Mouse (Mus musculus): ENCODE results near the gene Ubash3b. TPM values are rescaled to one million over a fixed set of nuclear protein-coding genes. Genes with fewer than 3 reads are reported as not detected.

Ubash3b gene
- polyA plus RNA-seq, 1 experiment from 2014 or later, result 8.3 TPM

DNA sequence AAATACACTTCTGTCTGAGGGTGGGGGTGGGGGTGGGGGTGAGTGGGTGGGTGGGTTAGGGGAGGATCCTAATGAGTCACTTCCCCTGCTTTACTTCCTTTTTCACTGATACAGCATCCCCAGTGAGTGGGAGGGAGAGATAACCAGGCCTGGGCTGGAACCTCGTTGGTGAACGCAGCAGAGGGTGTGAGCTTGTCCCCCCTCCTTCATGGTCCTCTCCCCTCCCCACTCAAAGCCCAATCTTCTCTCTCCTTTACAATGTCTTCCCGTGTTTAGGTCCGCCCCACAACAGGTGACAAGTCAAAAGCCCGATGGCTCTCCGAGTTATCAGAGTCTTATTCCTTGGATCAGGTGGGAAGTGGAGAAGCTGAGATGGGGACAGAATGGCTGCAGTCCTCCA, 88.7 kb downstream of the Ubash3b start:
- WGBS, result 83% methylated on average over 6 of the region's 6 CpGs
- Histone ChIP-seq H3K4me3 (ENCODE audit: low read depth, low read length) (no peak overlapping the region), H3K9me3 (ENCODE audit: control insufficient read depth, low read length) (no peaks in the 10 kb centered on the region), H3K36me3 (ENCODE audit: control insufficient read depth, insufficient read depth, low read length) (no peaks in the 10 kb centered on the region), H3K27ac (ENCODE audit: low read depth, low read length) (no peak overlapping the region), H3K9ac (ENCODE audit: low read length) (no peak overlapping the region), H3K4me2 (ENCODE audit: low read depth, low read length, severe bottlenecking) (no peak overlapping the region), H3K27me3 (ENCODE audit: control insufficient read depth, insufficient read depth, low read length) (no peaks in the 10 kb centered on the region), H3K4me1 (replicated peaks; ENCODE audit: control insufficient read depth, insufficient read depth, low read length) (peaks cover 7% of the 10 kb centered on the region; the same call in 1 of the 2 replicates)
- DNase-seq (ENCODE audit: low spot score), result no peak
- ATAC-seq (replicated peaks; ENCODE audit: low FRiP score), result no peak

DNA sequence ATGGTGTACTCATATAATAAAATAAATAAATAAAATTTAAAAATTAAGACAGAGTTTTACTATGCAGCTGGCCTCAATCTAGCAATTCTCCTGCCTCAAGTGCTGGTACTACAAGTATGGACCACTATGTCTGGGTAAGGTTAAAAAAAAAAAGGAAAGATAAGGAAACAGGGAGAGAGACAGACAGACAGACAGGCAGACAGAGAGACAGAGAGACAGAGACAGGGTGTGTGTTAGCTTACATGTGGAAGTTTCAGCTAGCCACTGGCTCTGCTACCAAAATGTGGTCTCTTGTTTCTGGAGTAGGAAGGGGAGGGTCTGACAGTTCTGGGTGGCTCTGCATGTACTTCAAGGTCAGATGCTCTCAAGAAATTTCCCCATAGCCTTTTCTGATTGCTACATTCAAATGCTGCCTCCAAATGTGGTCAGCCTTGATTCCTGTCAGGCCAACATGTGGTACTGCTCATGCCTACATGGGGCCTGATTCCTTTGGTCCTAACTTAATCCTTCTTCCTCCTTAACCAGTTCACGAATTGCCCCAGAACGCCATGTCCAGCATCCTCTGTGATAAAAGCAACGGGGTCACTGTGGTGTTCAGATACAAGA, 89.5 kb downstream of the Ubash3b start:
- ATAC-seq (replicated peaks; ENCODE audit: low FRiP score) (no peak), DNase-seq (ENCODE audit: low spot score) (no peak)
- Histone ChIP-seq H3K27me3 (ENCODE audit: control insufficient read depth, insufficient read depth, low read length) (no peaks in the 10 kb centered on the region), H3K27ac (ENCODE audit: low read depth, low read length) (no peak overlapping the region), H3K36me3 (ENCODE audit: control insufficient read depth, insufficient read depth, low read length) (no peaks in the 10 kb centered on the region), H3K9me3 (ENCODE audit: control insufficient read depth, low read length) (no peaks in the 10 kb centered on the region), H3K9ac (ENCODE audit: low read length) (no peak overlapping the region), H3K4me2 (ENCODE audit: low read depth, low read length, severe bottlenecking) (no peak overlapping the region), H3K4me1 (replicated peaks; ENCODE audit: control insufficient read depth, insufficient read depth, low read length) (peaks cover 7% of the 10 kb centered on the region; the same call in 1 of the 2 replicates), H3K4me3 (ENCODE audit: low read depth, low read length) (no peak overlapping the region)
- WGBS, result 68% methylated on average over 3 of the region's 3 CpGs

GRCm38 (mm10) chr9:41070761-41071181, 90.7 kb downstream of the Ubash3b start:
- Histone ChIP-seq H3K4me1 (replicated peaks; ENCODE audit: control insufficient read depth, insufficient read depth, low read length) (peaks cover under 1% of the 10 kb centered on the region; the same call in 1 of the 2 replicates), H3K36me3 (ENCODE audit: control insufficient read depth, insufficient read depth, low read length) (no peaks in the 10 kb centered on the region), H3K27ac (ENCODE audit: low read depth, low read length) (no peak overlapping the region), H3K27me3 (ENCODE audit: control insufficient read depth, insufficient read depth, low read length) (no peaks in the 10 kb centered on the region), H3K9me3 (ENCODE audit: control insufficient read depth, low read length) (no peaks in the 10 kb centered on the region), H3K4me2 (ENCODE audit: low read depth, low read length, severe bottlenecking) (no peak overlapping the region), H3K9ac (ENCODE audit: low read length) (no peak overlapping the region), H3K4me3 (ENCODE audit: low read depth, low read length) (no peak overlapping the region)
- DNase-seq (ENCODE audit: low spot score) (no peak), ATAC-seq (replicated peaks; ENCODE audit: low FRiP score) (no peak)
- 69% methylated on average over 5 of the region's 5 CpGs for WGBS

DNA sequence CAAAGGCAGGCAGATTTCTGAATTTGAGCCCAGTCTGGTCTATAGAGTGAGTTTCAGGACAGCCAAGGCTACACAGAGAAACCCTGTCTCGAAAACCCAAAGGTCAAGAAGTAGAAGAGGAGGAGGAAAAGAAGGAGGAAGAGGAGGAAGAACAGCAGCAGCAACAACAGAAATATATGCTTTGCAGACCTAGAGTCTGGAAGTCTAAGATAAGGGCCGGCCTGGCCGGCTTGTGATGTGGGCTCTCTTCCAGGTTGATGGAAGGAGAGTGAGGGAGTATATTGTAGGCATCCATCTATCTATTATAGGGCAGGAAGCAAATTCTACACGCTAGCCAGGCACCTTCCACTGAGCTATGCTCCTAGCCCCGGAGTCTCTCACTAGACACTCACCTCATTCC, 92.0 kb downstream of the Ubash3b start:
- WGBS, result 90% methylated on average over 5 of the region's 5 CpGs
- ATAC-seq (replicated peaks; ENCODE audit: low FRiP score), result no peak
- Histone ChIP-seq H3K4me2 (ENCODE audit: low read depth, low read length, severe bottlenecking) (no peak overlapping the region), H3K4me3 (ENCODE audit: low read depth, low read length) (no peak overlapping the region), H3K27me3 (ENCODE audit: control insufficient read depth, insufficient read depth, low read length) (no peaks in the 10 kb centered on the region), H3K36me3 (ENCODE audit: control insufficient read depth, insufficient read depth, low read length) (no peaks in the 10 kb centered on the region), H3K9me3 (ENCODE audit: control insufficient read depth, low read length) (no peaks in the 10 kb centered on the region), H3K9ac (ENCODE audit: low read length) (no peak overlapping the region), H3K27ac (ENCODE audit: low read depth, low read length) (no peak overlapping the region), H3K4me1 (replicated peaks; ENCODE audit: control insufficient read depth, insufficient read depth, low read length) (no peaks in the 10 kb centered on the region)
- no peak for DNase-seq (ENCODE audit: low spot score)

GRCm38 (mm10) chr9:41061446-41061845, 100.1 kb downstream of the Ubash3b start:
- DNase-seq (ENCODE audit: low spot score), result no peak
- no peaks in the 10 kb centered on the region for H3K27me3 ChIP-seq (ENCODE audit: control insufficient read depth, insufficient read depth, low read length)
- WGBS, result 33% methylated on average over 5 of the region's 5 CpGs
- no peaks in the 10 kb centered on the region; the same call in 1 of the 2 replicates for H3K4me1 ChIP-seq (replicated peaks; ENCODE audit: control insufficient read depth, insufficient read depth, low read length)
- no peak for ATAC-seq (replicated peaks; ENCODE audit: low FRiP score)
- no peak overlapping the region for H3K4me2 ChIP-seq (ENCODE audit: low read depth, low read length, severe bottlenecking)
- H3K4me3 ChIP-seq (ENCODE audit: low read depth, low read length), result no peak overlapping the region
- no peaks in the 10 kb centered on the region for H3K9me3 ChIP-seq (ENCODE audit: control insufficient read depth, low read length)
- H3K36me3 ChIP-seq (ENCODE audit: control insufficient read depth, insufficient read depth, low read length), result no peaks in the 10 kb centered on the region
- H3K27ac ChIP-seq (ENCODE audit: low read depth, low read length), result no peak overlapping the region
- H3K9ac ChIP-seq (ENCODE audit: low read length), result no peak overlapping the region

GRCm38 (mm10) chr9:41060617-41061016, 100.9 kb downstream of the Ubash3b start:
- H3K27ac ChIP-seq (ENCODE audit: low read depth, low read length), result no peak overlapping the region
- no peak overlapping the region for H3K9ac ChIP-seq (ENCODE audit: low read length)
- no peak overlapping the region for H3K4me2 ChIP-seq (ENCODE audit: low read depth, low read length, severe bottlenecking)
- no peak overlapping the region for H3K4me3 ChIP-seq (ENCODE audit: low read depth, low read length)
- no peaks in the 10 kb centered on the region; the same call in 1 of the 2 replicates for H3K4me1 ChIP-seq (replicated peaks; ENCODE audit: control insufficient read depth, insufficient read depth, low read length)
- no peaks in the 10 kb centered on the region for H3K27me3 ChIP-seq (ENCODE audit: control insufficient read depth, insufficient read depth, low read length)
- DNase-seq (ENCODE audit: low spot score) (no peak), ATAC-seq (replicated peaks; ENCODE audit: low FRiP score) (no peak)
- 90% methylated on average over 6 of the region's 6 CpGs for WGBS
- H3K9me3 ChIP-seq (ENCODE audit: control insufficient read depth, low read length), result no peaks in the 10 kb centered on the region
- H3K36me3 ChIP-seq (ENCODE audit: control insufficient read depth, insufficient read depth, low read length), result no peaks in the 10 kb centered on the region

- Histone ChIP-seq H3K9me3 (ENCODE audit: control insufficient read depth, low read length) (no peaks in the 10 kb centered on the region), H3K4me1 (replicated peaks; ENCODE audit: control insufficient read depth, insufficient read depth, low read length) (no peaks in the 10 kb centered on the region; the same call in 1 of the 2 replicates)
- 70% methylated on average over 8 of the region's 8 CpGs for WGBS
These were observed 102.5 kb downstream of the Ubash3b start for GRCm38 (mm10) chr9:41058765-41059535.

DNA sequence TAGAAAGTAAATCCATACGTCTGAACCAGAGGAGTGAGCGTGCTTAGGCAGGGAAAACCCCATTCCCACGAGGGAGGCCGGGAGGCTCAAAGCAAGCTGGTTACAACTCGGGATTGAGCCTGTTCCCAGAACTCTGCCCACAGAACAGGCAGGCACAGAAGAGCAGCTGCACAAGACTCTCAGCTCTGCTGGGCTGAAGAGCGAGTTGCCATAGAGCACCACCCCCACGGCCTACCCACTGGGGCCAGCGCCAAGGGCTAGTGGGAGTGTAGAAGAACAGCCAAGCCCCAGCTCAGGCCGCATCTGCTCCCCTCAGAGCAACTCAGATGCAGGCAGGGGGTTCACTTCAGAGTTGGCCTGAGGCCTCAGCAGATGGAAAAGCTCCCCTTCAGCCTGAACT, 107.3 kb downstream of the Ubash3b start:
- Histone ChIP-seq H3K27me3 (ENCODE audit: control insufficient read depth, insufficient read depth, low read length) (no peaks in the 10 kb centered on the region), H3K4me3 (ENCODE audit: low read depth, low read length) (no peak overlapping the region), H3K9me3 (ENCODE audit: control insufficient read depth, low read length) (no peaks in the 10 kb centered on the region), H3K4me2 (ENCODE audit: low read depth, low read length, severe bottlenecking) (no peak overlapping the region), H3K27ac (ENCODE audit: low read depth, low read length) (no peak overlapping the region), H3K36me3 (ENCODE audit: control insufficient read depth, insufficient read depth, low read length) (no peaks in the 10 kb centered on the region), H3K4me1 (replicated peaks; ENCODE audit: control insufficient read depth, insufficient read depth, low read length) (no peaks in the 10 kb centered on the region; the same call in 1 of the 2 replicates), H3K9ac (ENCODE audit: low read length) (no peak overlapping the region)
- ATAC-seq (replicated peaks; ENCODE audit: low FRiP score) (no peak), DNase-seq (ENCODE audit: low spot score) (no peak)
- 90% methylated on average over 9 of the region's 9 CpGs for WGBS

More at GRCm38 (mm10) chr9:41058765-41059535, 102.5 kb downstream of the Ubash3b start:
- Histone ChIP-seq H3K4me3 (ENCODE audit: low read depth, low read length) (no peak overlapping the region), H3K4me2 (ENCODE audit: low read depth, low read length, severe bottlenecking) (no peak overlapping the region), H3K27me3 (ENCODE audit: control insufficient read depth, insufficient read depth, low read length) (no peaks in the 10 kb centered on the region), H3K36me3 (ENCODE audit: control insufficient read depth, insufficient read depth, low read length) (no peaks in the 10 kb centered on the region), H3K27ac (ENCODE audit: low read depth, low read length) (no peak overlapping the region), H3K9ac (ENCODE audit: low read length) (no peak overlapping the region)
- ATAC-seq (replicated peaks; ENCODE audit: low FRiP score) (no peak), DNase-seq (ENCODE audit: low spot score) (no peak)
